Mouse (Mus musculus): ENCODE measurements around the gene Lrrfip2.
A peak's percentile ranks its signal among the peaks of the same experiment; 100 is the strongest.

DNA sequence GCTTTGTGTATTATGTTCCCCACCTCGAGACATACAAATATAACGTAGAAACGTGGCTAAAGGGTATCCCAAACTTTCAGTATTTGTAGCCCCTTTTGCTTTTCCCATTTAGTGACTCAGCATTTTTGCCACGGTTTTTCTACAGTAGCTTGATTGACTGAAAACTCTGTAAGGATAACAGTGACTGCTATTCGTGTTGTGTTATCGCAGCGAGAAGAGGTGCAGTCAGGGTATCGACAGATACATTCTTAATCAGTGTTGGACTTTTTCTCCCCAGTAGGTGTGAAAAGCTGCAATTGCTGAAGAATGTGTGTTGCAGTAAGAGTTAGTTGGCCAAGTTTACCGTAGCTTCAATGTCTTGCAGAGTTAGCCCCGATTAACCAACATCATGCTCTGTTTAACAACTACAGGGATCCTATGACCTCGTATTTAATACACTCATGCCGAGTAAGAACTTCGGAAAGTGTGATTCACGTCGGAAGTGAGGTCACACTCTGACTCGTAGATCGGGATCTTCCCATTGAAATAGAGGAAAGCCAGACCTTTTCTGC lies 1.6 kb downstream of the Lrrfip2 start:
- TF ChIP-seq SMC3 (IDR thresholded peaks at IDR 0.05; ENCODE audit: low read depth, low read length) (no peak), ZKSCAN1 (IDR thresholded peaks at IDR 0.05; ENCODE audit: borderline replicate concordance, low read depth, low read length) (no peak), TBP (conservative IDR thresholded peaks at IDR 0.05; ENCODE audit: low read depth, low read length) (no peak), ZC3H11A (IDR thresholded peaks at IDR 0.05; ENCODE audit: low read depth, low read length) (no peak), POLR2AphosphoS2 (IDR thresholded peaks at IDR 0.05; ENCODE audit: low read depth, low read length) (no peak), CTCF (conservative IDR thresholded peaks at IDR 0.05 in 1 of 2, IDR thresholded peaks at IDR 0.05 in 1 of 2; ENCODE audit: low read depth in 2 of 2, low read length in 2 of 2) (no peak), TCF12 (IDR thresholded peaks at IDR 0.05; ENCODE audit: low read depth, low read length) (no peak), POLR2A (IDR thresholded peaks at IDR 0.05; ENCODE audit: low read depth, low read length) (no peak), RAD21 (IDR thresholded peaks at IDR 0.05; ENCODE audit: low read depth, low read length) (no peak), NELFE (IDR thresholded peaks at IDR 0.05; ENCODE audit: low read depth, low read length) (no peak), MAX (IDR thresholded peaks at IDR 0.05; ENCODE audit: low read length) (peak; percentile 8; the same call in 1 of the 2 replicates), JUND (conservative IDR thresholded peaks at IDR 0.05; ENCODE audit: low read depth, low read length) (peak; percentile 91)
